Mouse (Mus musculus): Measurements from ENCODE around the gene Mapkapk3. TPM values are rescaled to one million over a fixed set of nuclear protein-coding genes. Genes with fewer than 3 reads are reported as not detected.

Gene Mapkapk3
- total RNA-seq, 2 experiments from 2014 or later = 2.2 to 2.3 TPM

GRCm38 (mm10) chr9:107245311-107245710 is 44.4 kb downstream of the Mapkapk3 start:
- no peak for TF ChIP-seq CTCF (conservative IDR thresholded peaks at IDR 0.05)
- H3K27ac ChIP-seq = no peak overlapping the region
- no peak for DNase-seq (ENCODE audit: low spot score in 2 of 2)

GRCm38 (mm10) chr9:107236151-107236550 is 53.5 kb downstream of the Mapkapk3 start:
- Histone ChIP-seq H3K4me3 (no peak overlapping the region), H3K27ac (no peak overlapping the region)
- no peak for DNase-seq (ENCODE audit: low spot score in 2 of 2)
- no peak for TF ChIP-seq CTCF (conservative IDR thresholded peaks at IDR 0.05)

More at GRCm38 (mm10) chr9:107245311-107245710, 44.4 kb downstream of the Mapkapk3 start:
- H3K4me3 ChIP-seq = no peak overlapping the region

GRCm38 (mm10) chr9:107235261-107235660 is 54.4 kb downstream of the Mapkapk3 start:
- peak in 1 of 2 experiments; percentile 39 for DNase-seq (ENCODE audit: low spot score in 2 of 2)
- H3K27ac ChIP-seq = no peak overlapping the region
- H3K4me3 ChIP-seq = no peak overlapping the region
- no peak for TF ChIP-seq CTCF (conservative IDR thresholded peaks at IDR 0.05)

- Histone ChIP-seq H3K27ac (peak overlapping the region; percentile 97), H3K4me3 (peak overlapping the region; percentile 82)
- TF ChIP-seq CTCF (conservative IDR thresholded peaks at IDR 0.05) = no peak
- DNase-seq (ENCODE audit: low spot score in 2 of 2) = no peak
Measured at GRCm38 (mm10) chr9:107232140-107232539, 57.5 kb downstream of the Mapkapk3 start.

GRCm38 (mm10) chr9:107231539-107232139 is 58.0 kb downstream of the Mapkapk3 start, which contains the start of gene Dock3:
Gene Dock3 (minus strand): TSS chr9:107231909.
- peak within 1 kb of the TSS; percentile 97 for H3K27ac ChIP-seq
- peak within 1 kb of the TSS; percentile 82 for H3K4me3 ChIP-seq
- peak; percentile 70 to 80 for DNase-seq (ENCODE audit: low spot score in 2 of 2)
- no peak for TF ChIP-seq CTCF (conservative IDR thresholded peaks at IDR 0.05)

- TF ChIP-seq CTCF (conservative IDR thresholded peaks at IDR 0.05) = peak; percentile 65
- H3K27ac ChIP-seq = peak overlapping the region; percentile 97
- peak overlapping the region; percentile 82 for H3K4me3 ChIP-seq
- DNase-seq (ENCODE audit: low spot score in 2 of 2) = peak in 1 of 2 experiments; percentile 76
Measured at GRCm38 (mm10) chr9:107230991-107231538, 58.6 kb downstream of the Mapkapk3 start.

- H3K27ac ChIP-seq = no peak overlapping the region
- H3K4me3 ChIP-seq = no peak overlapping the region
- TF ChIP-seq CTCF (conservative IDR thresholded peaks at IDR 0.05) = no peak
- no peak for DNase-seq (ENCODE audit: low spot score in 2 of 2)
Measured at GRCm38 (mm10) chr9:107224597-107224996, 65.1 kb downstream of the Mapkapk3 start.

Small RNA genes lying within 50 kb of the gene (microRNA-seq; reads per million reads assigned to microRNA genes)
- 0 reads per million in 2 experiments for gene Gm22238

Other genes with a start within 250 kb of the Mapkapk3 start
- gene Dock3, start 58.0 kb downstream of the Mapkapk3 start, total RNA-seq (2021) = 100 to 1,000 TPM; 111 to 112 TPM
- gene Cish, start 6.1 kb upstream of the Mapkapk3 start, total RNA-seq (2021) = 1 to 10 TPM; 3.0 to 3.7 TPM
- 10 to 100 TPM; 15.9 to 21.4 TPM for gene Hemk1, start 48.5 kb upstream of the Mapkapk3 start, total RNA-seq (2021)
- 1 to 10 TPM; 2.5 to 2.9 TPM for gene 6430571L13Rik, start 50.7 kb upstream of the Mapkapk3 start, total RNA-seq (2021)
- gene Cacna2d2, start 109.7 kb upstream of the Mapkapk3 start, total RNA-seq (2021) = 10 to 100 TPM; 18.1 to 19.3 TPM
- gene Tmem115, start 244.1 kb upstream of the Mapkapk3 start, total RNA-seq (2021) = 10 to 100 TPM; 35.8 to 41.0 TPM